Mouse (Mus musculus) erythroblast, embryonic 14.5 days (primary cell): Measurements from ENCODE around the gene Atp2b2.

Source experiments
- GATA1 ChIP-seq: IDR thresholded peaks from 2 replicates; pipeline ENCODE4 v1.6.1; 2012; ENCODE audit warnings: low read length, inconsistent platforms, mixed read lengths
- TAL1 ChIP-seq: IDR thresholded peaks from 3 replicates; pipeline ENCODE4 v1.6.1; 2012; ENCODE audit warnings: low read length, inconsistent platforms, mixed read lengths

GRCm38 (mm10) chr6:113810667-113811066 is 231.7 kb downstream of the Atp2b2 start:
- TF ChIP-seq GATA1 (no peak), TAL1 (no peak)
